Mouse (Mus musculus): ENCODE data around the gene Zdhhc14.

Zdhhc14 gene

GRCm38 (mm10) chr17:5491801-5492745 is at the start of gene Zdhhc14:
TSS of gene Zdhhc14 (plus strand) at chr17:5492557.
- no peak for DNase-seq (ENCODE audit: extremely low read depth, insufficient read length, low spot score)

- no peak for DNase-seq (ENCODE audit: extremely low read depth, insufficient read length, low spot score)
Observed at GRCm38 (mm10) chr17:5443260-5443659, 49.1 kb upstream of the Zdhhc14 start.

GRCm38 (mm10) chr17:5443751-5444150 is 48.6 kb upstream of the Zdhhc14 start:
- DNase-seq (ENCODE audit: extremely low read depth, insufficient read length, low spot score): no peak

GRCm38 (mm10) chr17:5453657-5454056 is 38.7 kb upstream of the Zdhhc14 start:
- no peak for DNase-seq (ENCODE audit: extremely low read depth, insufficient read length, low spot score)

GRCm38 (mm10) chr17:5463912-5464311 is 28.4 kb upstream of the Zdhhc14 start:
- no peak for DNase-seq (ENCODE audit: extremely low read depth, insufficient read length, low spot score)

- no peak for DNase-seq (ENCODE audit: extremely low read depth, insufficient read length, low spot score)
Observed at GRCm38 (mm10) chr17:5466736-5467135, 25.6 kb upstream of the Zdhhc14 start.

GRCm38 (mm10) chr17:5467177-5467576 is 25.2 kb upstream of the Zdhhc14 start:
- no peak for DNase-seq (ENCODE audit: extremely low read depth, insufficient read length, low spot score)

- peak; percentile 21 for DNase-seq (ENCODE audit: extremely low read depth, insufficient read length, low spot score)
Observed at GRCm38 (mm10) chr17:5472268-5472667, 20.1 kb upstream of the Zdhhc14 start.

- peak; percentile 34 for DNase-seq (ENCODE audit: extremely low read depth, insufficient read length, low spot score)
Observed at GRCm38 (mm10) chr17:5475960-5476725, 16.2 kb upstream of the Zdhhc14 start.

GRCm38 (mm10) chr17:5483456-5483855 is 8.9 kb upstream of the Zdhhc14 start:
- no peak for DNase-seq (ENCODE audit: extremely low read depth, insufficient read length, low spot score)

- no peak for DNase-seq (ENCODE audit: extremely low read depth, insufficient read length, low spot score)
Observed at GRCm38 (mm10) chr17:5484663-5485062, 7.7 kb upstream of the Zdhhc14 start.

GRCm38 (mm10) chr17:5488156-5488555 is 4.2 kb upstream of the Zdhhc14 start:
- DNase-seq (ENCODE audit: extremely low read depth, insufficient read length, low spot score): peak; percentile 37

- no peak for DNase-seq (ENCODE audit: extremely low read depth, insufficient read length, low spot score)
Observed at GRCm38 (mm10) chr17:5490351-5490750, 2.0 kb upstream of the Zdhhc14 start.

- peak; percentile 17 for DNase-seq (ENCODE audit: extremely low read depth, insufficient read length, low spot score)
Observed at GRCm38 (mm10) chr17:5491031-5491800, 1.1 kb upstream of the Zdhhc14 start.

- DNase-seq (ENCODE audit: extremely low read depth, insufficient read length, low spot score): peak; percentile 14
Observed at GRCm38 (mm10) chr17:5492746-5493160, 396 bp downstream of the Zdhhc14 start.

- DNase-seq (ENCODE audit: extremely low read depth, insufficient read length, low spot score): no peak
Observed at GRCm38 (mm10) chr17:5493161-5493771, 909 bp downstream of the Zdhhc14 start.

GRCm38 (mm10) chr17:5493809-5494208 is 1.5 kb downstream of the Zdhhc14 start:
- no peak for DNase-seq (ENCODE audit: extremely low read depth, insufficient read length, low spot score)

GRCm38 (mm10) chr17:5494832-5495231 is 2.5 kb downstream of the Zdhhc14 start:
- no peak for DNase-seq (ENCODE audit: extremely low read depth, insufficient read length, low spot score)

GRCm38 (mm10) chr17:5497695-5498094 is 5.3 kb downstream of the Zdhhc14 start:
- DNase-seq (ENCODE audit: extremely low read depth, insufficient read length, low spot score): no peak

GRCm38 (mm10) chr17:5498996-5499395 is 6.6 kb downstream of the Zdhhc14 start:
- DNase-seq (ENCODE audit: extremely low read depth, insufficient read length, low spot score): no peak

Data from 3134 (cell line).